Mouse (Mus musculus) limb, embryonic 13.5 days (tissue): ENCODE results near the gene Rab1b. TPM values are rescaled to one million over a fixed set of nuclear protein-coding genes. Genes with fewer than 3 reads are reported as not detected.
A peak's percentile ranks its signal among the peaks of the same experiment; 100 is the strongest.
"Not testable (repeated sequence)": the region's sequence is repeated elsewhere in the genome, so short reads cannot be mapped to it uniquely, and the experiment has no call there.

Experiments
- ATAC-seq: fragments of 200-750 bp; cut with Nextera tagmentation; 2 replicates; pipeline ENCODE4 v1.8.0; 2017; ENCODE audit warnings: low read depth, moderate number of reproducible peaks, moderate TSS enrichment; ENCODE audit not compliant: low FRiP score
- H3K27ac ChIP-seq: fragments of 300-500 bp; sonication (generic); 2 replicates; pipeline ENCODE4 v1.5.1; 2015; ENCODE audit warnings: inconsistent platforms, mild to moderate bottlenecking, moderate library complexity
- H3K27me3 ChIP-seq: fragments of 300-500 bp; sonication (generic); 2 replicates; pipeline ENCODE4 v1.6.1; 2015; ENCODE audit warnings: mild to moderate bottlenecking, inconsistent platforms
- H3K36me3 ChIP-seq: fragments of 300-500 bp; sonication (generic); 2 replicates; pipeline ENCODE4 v1.6.1; 2015; ENCODE audit warnings: inconsistent platforms, mild to moderate bottlenecking, moderate library complexity
- H3K4me1 ChIP-seq: fragments of 300-500 bp; sonication (generic); 2 replicates; pipeline ENCODE4 v1.6.1; 2015; ENCODE audit warnings: inconsistent platforms
- H3K4me2 ChIP-seq: fragments of 300-500 bp; sonication (generic); replicated peaks from 2 replicates; pipeline ENCODE4 v1.6.1; 2015; ENCODE audit warnings: inconsistent platforms, mild to moderate bottlenecking, moderate library complexity
- H3K4me3 ChIP-seq: fragments of 300-500 bp; sonication (generic); 2 replicates; pipeline ENCODE4 v1.5.1; 2015; ENCODE audit warnings: moderate library complexity, mild to moderate bottlenecking, inconsistent platforms
- H3K9ac ChIP-seq: fragments of 300-500 bp; sonication (generic); 2 replicates; pipeline ENCODE4 v1.6.1; 2015; ENCODE audit warnings: mild to moderate bottlenecking, inconsistent platforms
- H3K9me3 ChIP-seq: fragments of 300-500 bp; sonication (generic); 2 replicates; pipeline ENCODE4 v1.6.1; 2016; ENCODE audit warnings: inconsistent platforms
- WGBS: fragments of 180-500 bp; shearing (Covaris S2); methylation state at CpG from one replicate; pipeline ENCODE4 v1.1.7; 2015; 5-methylcytosine and 5-hydroxymethylcytosine counted together
- polyA plus RNA-seq: library from polyadenylated mRNA; unstranded; fragments of >200 nt; fragmentation: Nextera tagmentation; extraction: Ambion mirVana; gene quantifications from 2 replicates; pipeline ENCODE4 v1.2.1, GENCODE M21; 2015

Rab1b gene
- polyA plus RNA-seq: 248 and 251 TPM in 2 replicates

- peak within 1 kb of the TSS; percentile 91 for H3K9ac ChIP-seq
- ATAC-seq: peak; percentile 95
- H3K4me2 ChIP-seq: peak within 1 kb of the TSS; percentile 96
- H3K4me3 ChIP-seq: peak within 1 kb of the TSS; percentile 80
- no peaks in the 10 kb centered on the region for H3K27me3 ChIP-seq
- peak within 1 kb of the TSS; percentile 96 for H3K27ac ChIP-seq
- H3K9me3 ChIP-seq: no peaks in the 10 kb centered on the region
- WGBS: under 1% methylated on average over 46 of the region's 46 CpGs
- H3K36me3 ChIP-seq: peaks cover 72% of the 10 kb centered on the region
- H3K4me1 ChIP-seq: peaks cover 13% of the 10 kb centered on the region
These were observed at the start of gene Rab1b for GRCm38 (mm10) chr19:5106731-5107191. Gene Rab1b (minus strand): TSS chr19:5107072.

GRCm38 (mm10) chr19:5152261-5152660 is 45.4 kb upstream of the Rab1b start:
- no peak overlapping the region for H3K4me3 ChIP-seq
- H3K27ac ChIP-seq: no peak overlapping the region
- H3K27me3 ChIP-seq: no peaks in the 10 kb centered on the region
- H3K4me2 ChIP-seq: no peak overlapping the region
- H3K4me1 ChIP-seq: no peaks in the 10 kb centered on the region
- no peak for ATAC-seq
- H3K9ac ChIP-seq: no peak overlapping the region
- H3K36me3 ChIP-seq: peaks cover 63% of the 10 kb centered on the region
- WGBS: 90% methylated on average over 6 of the region's 6 CpGs
- H3K9me3 ChIP-seq: no peaks in the 10 kb centered on the region

GRCm38 (mm10) chr19:5151741-5152140 is 44.9 kb upstream of the Rab1b start:
- Histone ChIP-seq H3K4me1 (no peaks in the 10 kb centered on the region), H3K27ac (no peak overlapping the region), H3K9ac (no peak overlapping the region), H3K27me3 (no peaks in the 10 kb centered on the region), H3K36me3 (peaks cover 66% of the 10 kb centered on the region), H3K4me2 (no peak overlapping the region), H3K9me3 (no peaks in the 10 kb centered on the region), H3K4me3 (no peak overlapping the region)
- WGBS: 88% methylated on average over 5 of the region's 5 CpGs
- ATAC-seq: no peak

GRCm38 (mm10) chr19:5151331-5151730 is 44.5 kb upstream of the Rab1b start:
- no peak overlapping the region for H3K9ac ChIP-seq
- H3K4me3 ChIP-seq: no peak overlapping the region
- H3K36me3 ChIP-seq: peaks cover 67% of the 10 kb centered on the region
- WGBS: 44% methylated on average over 3 of the region's 3 CpGs
- H3K27me3 ChIP-seq: no peaks in the 10 kb centered on the region
- H3K9me3 ChIP-seq: no peaks in the 10 kb centered on the region
- no peak overlapping the region for H3K27ac ChIP-seq
- no peak for ATAC-seq
- no peaks in the 10 kb centered on the region for H3K4me1 ChIP-seq
- H3K4me2 ChIP-seq: no peak overlapping the region

GRCm38 (mm10) chr19:5150358-5150757 is 43.5 kb upstream of the Rab1b start:
- H3K27ac ChIP-seq: no peak overlapping the region
- H3K9ac ChIP-seq: no peak overlapping the region
- no peak overlapping the region for H3K4me3 ChIP-seq
- 96% methylated on average over 6 of the region's 6 CpGs for WGBS
- H3K9me3 ChIP-seq: no peaks in the 10 kb centered on the region
- no peak for ATAC-seq
- H3K27me3 ChIP-seq: no peaks in the 10 kb centered on the region
- H3K4me1 ChIP-seq: no peaks in the 10 kb centered on the region
- H3K36me3 ChIP-seq: peaks cover 66% of the 10 kb centered on the region
- no peak overlapping the region for H3K4me2 ChIP-seq

GRCm38 (mm10) chr19:5149041-5149440 is 42.2 kb upstream of the Rab1b start:
- H3K36me3 ChIP-seq: peaks cover 69% of the 10 kb centered on the region
- not testable (repeated sequence) for H3K4me2 ChIP-seq, H3K27me3 ChIP-seq, H3K4me3 ChIP-seq, H3K27ac ChIP-seq, H3K4me1 ChIP-seq, ATAC-seq, H3K9ac ChIP-seq, H3K9me3 ChIP-seq
- 85% methylated on average over 3 of the region's 6 CpGs for WGBS

GRCm38 (mm10) chr19:5139640-5140039 is 32.8 kb upstream of the Rab1b start:
- Histone ChIP-seq H3K9me3 (no peaks in the 10 kb centered on the region), H3K36me3 (peaks cover 85% of the 10 kb centered on the region), H3K27me3 (no peaks in the 10 kb centered on the region), H3K9ac (no peak overlapping the region), H3K4me2 (no peak overlapping the region), H3K27ac (no peak overlapping the region), H3K4me1 (no peaks in the 10 kb centered on the region), H3K4me3 (no peak overlapping the region)
- WGBS: 3% methylated on average over 2 of the region's 2 CpGs
- no peak for ATAC-seq

- no peak overlapping the region for H3K4me3 ChIP-seq
- no peak overlapping the region for H3K9ac ChIP-seq
- H3K4me2 ChIP-seq: no peak overlapping the region
- H3K27me3 ChIP-seq: no peaks in the 10 kb centered on the region
- no peaks in the 10 kb centered on the region for H3K4me1 ChIP-seq
- H3K36me3 ChIP-seq: peaks cover 32% of the 10 kb centered on the region
- H3K27ac ChIP-seq: no peak overlapping the region
- no peaks in the 10 kb centered on the region for H3K9me3 ChIP-seq
- ATAC-seq: no peak
- 80% methylated on average over 4 of the region's 4 CpGs for WGBS
These were observed 24.4 kb upstream of the Rab1b start for GRCm38 (mm10) chr19:5131237-5131636.

- Histone ChIP-seq H3K9me3 (no peaks in the 10 kb centered on the region), H3K4me3 (no peak overlapping the region), H3K36me3 (peaks cover 18% of the 10 kb centered on the region), H3K27ac (no peak overlapping the region), H3K4me2 (no peak overlapping the region), H3K9ac (no peak overlapping the region), H3K4me1 (no peaks in the 10 kb centered on the region), H3K27me3 (no peaks in the 10 kb centered on the region)
- no peak for ATAC-seq
- WGBS: 37% methylated on average over 1 of the region's 1 CpGs
These were observed 22.9 kb upstream of the Rab1b start for GRCm38 (mm10) chr19:5129770-5130169.

GRCm38 (mm10) chr19:5124055-5124614 is 17.3 kb upstream of the Rab1b start:
- ATAC-seq: no peak
- Histone ChIP-seq H3K4me2 (no peak overlapping the region), H3K27ac (no peak overlapping the region), H3K9me3 (no peaks in the 10 kb centered on the region), H3K27me3 (no peaks in the 10 kb centered on the region), H3K4me3 (no peak overlapping the region), H3K4me1 (peaks cover under 1% of the 10 kb centered on the region; the same call in 1 of the 2 replicates), H3K36me3 (no peaks in the 10 kb centered on the region), H3K9ac (no peak overlapping the region)
- WGBS: 67% methylated on average over 7 of the region's 7 CpGs

GRCm38 (mm10) chr19:5123241-5123640 is 16.4 kb upstream of the Rab1b start:
- no peak overlapping the region for H3K9ac ChIP-seq
- H3K27ac ChIP-seq: no peak overlapping the region
- WGBS: 83% methylated on average over 3 of the region's 3 CpGs
- no peak overlapping the region for H3K4me3 ChIP-seq
- H3K9me3 ChIP-seq: no peaks in the 10 kb centered on the region
- peaks cover 8% of the 10 kb centered on the region; the same call in 1 of the 2 replicates for H3K4me1 ChIP-seq
- no peaks in the 10 kb centered on the region for H3K27me3 ChIP-seq
- ATAC-seq: no peak
- H3K36me3 ChIP-seq: no peaks in the 10 kb centered on the region
- H3K4me2 ChIP-seq: no peak overlapping the region

- no peak overlapping the region for H3K27ac ChIP-seq
- 85% methylated on average over 10 of the region's 10 CpGs for WGBS
- ATAC-seq: no peak
- H3K4me3 ChIP-seq: no peak overlapping the region
- no peak overlapping the region for H3K9ac ChIP-seq
- H3K4me2 ChIP-seq: no peak overlapping the region
- H3K4me1 ChIP-seq: peaks cover 8% of the 10 kb centered on the region; the same call in 1 of the 2 replicates
- no peaks in the 10 kb centered on the region for H3K36me3 ChIP-seq
- no peaks in the 10 kb centered on the region for H3K27me3 ChIP-seq
- no peaks in the 10 kb centered on the region for H3K9me3 ChIP-seq
These were observed 15.6 kb upstream of the Rab1b start for GRCm38 (mm10) chr19:5122492-5122891.

GRCm38 (mm10) chr19:5118384-5118698 is 11.5 kb upstream of the Rab1b start, which contains the start of gene Klc2:
Gene Klc2 (minus strand): TSS chr19:5118560.
- Histone ChIP-seq H3K4me3 (peak within 1 kb of the TSS; percentile 65), H3K9me3 (no peaks in the 10 kb centered on the region), H3K27me3 (no peaks in the 10 kb centered on the region), H3K36me3 (peaks cover 21% of the 10 kb centered on the region), H3K9ac (peak within 1 kb of the TSS; percentile 83), H3K4me1 (peaks cover 19% of the 10 kb centered on the region), H3K27ac (peak within 1 kb of the TSS; percentile 90), H3K4me2 (peak within 1 kb of the TSS; percentile 86)
- WGBS: under 1% methylated on average over 18 of the region's 18 CpGs
- ATAC-seq: no peak
